Mouse (Mus musculus): ENCODE results near the gene Orai3. TPM values are rescaled to one million over a fixed set of nuclear protein-coding genes. Genes with fewer than 3 reads are reported as not detected.

Gene Orai3
- total and polyA plus RNA-seq, 3 experiments: 37.5 to 47.2 TPM; not detected in 1

- peaks cover 0 to 2% of the 10 kb centered on the region in 2 experiments; a peak in 1 of 4 replicates for H3K36me3 ChIP-seq (ENCODE audit: control insufficient read depth in 1 of 2, insufficient read depth in 2 of 2, low read length in 2 of 2)
- H3K79me2 ChIP-seq (ENCODE audit: control insufficient read depth, insufficient read depth, low read length, poor library complexity): no peaks in the 10 kb centered on the region
- no peaks in the 10 kb centered on the region for H3K9me3 ChIP-seq (replicated peaks; ENCODE audit: insufficient read depth, low read length)
- no peak overlapping the region for H3K4me3 ChIP-seq (ENCODE audit: control insufficient read depth in 1 of 2, insufficient read depth in 1 of 2, low read depth in 2 of 2, low read length in 2 of 2)
- no peaks in the 10 kb centered on the region for H3K27me3 ChIP-seq (ENCODE audit: control insufficient read depth in 1 of 2, insufficient read depth in 2 of 2, low read length in 2 of 2)
- H3K27ac ChIP-seq (ENCODE audit: control insufficient read depth, low read depth, low read length): no peak overlapping the region
- H3K4me1 ChIP-seq (ENCODE audit: control insufficient read depth in 1 of 2, insufficient read depth in 2 of 2, low read length in 2 of 2): no peaks in the 10 kb centered on the region
- no peak for DNase-seq (ENCODE audit: low read depth, low spot score)
- TF ChIP-seq ETS1 (IDR thresholded peaks at IDR 0.05; ENCODE audit: low read depth, low read length) (no peak), MAX (IDR thresholded peaks at IDR 0.05; ENCODE audit: low read length) (no peak), NRF1 (IDR thresholded peaks at IDR 0.05; ENCODE audit: insufficient read depth, low read depth, low read length, poor library complexity, severe bottlenecking) (no peak)
- no peak overlapping the region for H3K9ac ChIP-seq (ENCODE audit: control insufficient read depth, low read depth, low read length, poor library complexity, severe bottlenecking)
These were observed 16.5 kb upstream of the Orai3 start for GRCm38 (mm10) chr7:127753158-127753557.

DNA sequence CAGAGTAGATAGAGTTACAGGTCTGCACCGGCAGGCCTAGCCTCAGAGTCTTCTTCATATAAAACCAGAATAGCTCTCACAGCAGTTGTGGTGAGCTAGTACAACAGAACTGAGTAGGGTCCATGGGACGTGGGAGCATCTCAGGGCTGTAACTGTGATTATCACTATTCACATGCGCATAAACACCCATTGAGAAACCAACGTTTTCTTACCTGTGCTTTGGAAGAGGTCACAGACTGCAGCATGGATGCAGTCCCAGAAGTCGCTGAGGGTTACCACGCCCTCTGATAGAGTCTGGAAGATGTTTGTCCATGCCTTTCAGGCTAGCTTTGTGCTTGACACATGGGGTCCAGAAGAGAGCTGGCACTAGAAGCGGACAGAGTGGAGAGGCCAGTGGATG lies 15.9 kb upstream of the Orai3 start:
- Histone ChIP-seq H3K9me3 (replicated peaks; ENCODE audit: insufficient read depth, low read length) (no peaks in the 10 kb centered on the region), H3K36me3 (ENCODE audit: control insufficient read depth in 1 of 2, insufficient read depth in 2 of 2, low read length in 2 of 2) (peaks cover 0 to 2% of the 10 kb centered on the region in 2 experiments; a peak in 1 of 4 replicates), H3K4me3 (ENCODE audit: control insufficient read depth in 1 of 2, insufficient read depth in 1 of 2, low read depth in 2 of 2, low read length in 2 of 2) (no peak overlapping the region), H3K27ac (ENCODE audit: control insufficient read depth, low read depth, low read length) (no peak overlapping the region), H3K4me1 (ENCODE audit: control insufficient read depth in 1 of 2, insufficient read depth in 2 of 2, low read length in 2 of 2) (no peaks in the 10 kb centered on the region), H3K9ac (ENCODE audit: control insufficient read depth, low read depth, low read length, poor library complexity, severe bottlenecking) (no peak overlapping the region), H3K27me3 (ENCODE audit: control insufficient read depth in 1 of 2, insufficient read depth in 2 of 2, low read length in 2 of 2) (no peaks in the 10 kb centered on the region), H3K79me2 (ENCODE audit: control insufficient read depth, insufficient read depth, low read length, poor library complexity) (no peaks in the 10 kb centered on the region)
- DNase-seq (ENCODE audit: low read depth, low spot score): no peak
- TF ChIP-seq RCOR1 (IDR thresholded peaks at IDR 0.05; ENCODE audit: low read depth, low read length) (no peak), MEF2A (IDR thresholded peaks at IDR 0.05; ENCODE audit: extremely low read depth, insufficient replicate concordance, low read depth, low read length, poor library complexity, severe bottlenecking) (no peak), JUND (IDR thresholded peaks at IDR 0.05; ENCODE audit: low read depth, low read length) (no peak), ZKSCAN1 (IDR thresholded peaks at IDR 0.05; ENCODE audit: low read depth, low read length) (no peak), CTCF (IDR thresholded peaks at IDR 0.05 in 2 of 3, conservative IDR thresholded peaks at IDR 0.05 in 1 of 3; ENCODE audit: control insufficient read depth in 1 of 3, insufficient read depth in 1 of 3, low read depth in 2 of 3, low read length in 3 of 3, poor library complexity in 1 of 3, severe bottlenecking in 1 of 3) (no peak), ZMIZ1 (IDR thresholded peaks at IDR 0.05; ENCODE audit: low read depth, low read length) (no peak), GATA1 (IDR thresholded peaks at IDR 0.05; ENCODE audit: low read depth, low read length) (no peak), ZC3H11A (IDR thresholded peaks at IDR 0.05; ENCODE audit: low read depth, low read length) (no peak), TAL1 (IDR thresholded peaks at IDR 0.05; ENCODE audit: low read length) (no peak), ZNF384 (IDR thresholded peaks at IDR 0.05; ENCODE audit: low read depth, low read length) (no peak), POLR2AphosphoS2 (IDR thresholded peaks at IDR 0.05; ENCODE audit: low read length) (no peak), MXI1 (IDR thresholded peaks at IDR 0.05; ENCODE audit: low read depth, low read length) (no peak), POLR2A (IDR thresholded peaks at IDR 0.05; ENCODE audit: control insufficient read depth in 1 of 2, insufficient read depth in 1 of 2, low read depth in 1 of 2, low read length in 2 of 2, poor library complexity in 1 of 2) (no peak), TCF12 (IDR thresholded peaks at IDR 0.05; ENCODE audit: low read depth, low read length) (no peak)
